Mouse (Mus musculus) liver, embryonic 14.5 days (tissue): ENCODE measurements around the gene C1ql4.

Source experiments
- CTCF ChIP-seq: IDR thresholded peaks from 2 replicates; pipeline ENCODE4 v1.5.1; 2016; ENCODE audit warnings: antibody characterized with exemption, low read depth, control low read depth
- EP300 ChIP-seq: IDR thresholded peaks from 2 replicates; pipeline ENCODE4 v1.6.1; 2016; ENCODE audit warnings: antibody characterized with exemption, low read depth

DNA sequence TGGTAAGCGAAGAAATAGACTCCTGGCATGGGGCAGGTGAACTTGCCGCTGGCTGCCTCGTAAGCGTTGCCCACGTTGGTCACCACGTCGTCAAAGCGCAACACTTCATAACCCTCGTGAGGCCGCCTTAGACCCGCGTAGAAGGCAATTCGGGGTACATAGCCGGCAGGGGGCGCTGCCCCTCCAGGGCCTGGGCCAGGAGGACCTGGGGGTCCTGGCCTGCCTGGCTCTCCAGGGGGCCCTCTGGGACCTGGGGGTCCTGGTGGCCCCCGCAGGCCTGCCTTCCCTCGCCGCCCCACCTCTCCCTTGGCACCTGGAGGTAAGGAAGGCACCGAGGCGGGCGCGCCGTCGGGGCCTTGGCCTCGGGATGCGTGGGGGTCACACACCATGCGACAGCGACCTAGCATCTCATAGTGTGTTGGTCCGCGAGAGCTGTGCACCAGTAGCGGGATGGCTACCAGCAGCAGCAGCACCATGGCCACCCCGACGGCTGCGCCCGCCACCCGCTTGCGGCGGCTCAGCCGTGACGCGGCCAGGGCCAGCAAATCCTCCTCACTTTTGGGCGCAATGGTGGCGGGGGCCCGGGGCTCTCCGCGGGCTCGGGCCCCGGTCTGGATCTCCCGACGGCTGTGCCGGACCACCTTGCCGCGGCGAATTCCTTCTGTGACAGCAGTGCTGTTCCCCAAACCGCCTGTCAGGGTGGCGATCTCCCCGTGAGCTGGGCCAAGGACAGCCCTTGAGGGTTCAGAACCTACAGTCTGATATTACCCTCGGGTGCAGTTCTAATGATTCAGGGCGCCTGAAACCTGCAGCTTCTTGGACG lies at the start of gene C1ql4:
- TF ChIP-seq CTCF (peak; percentile 70), EP300 (no peak)
